Mouse (Mus musculus): Measurements from ENCODE around the gene Gm572.

DNA sequence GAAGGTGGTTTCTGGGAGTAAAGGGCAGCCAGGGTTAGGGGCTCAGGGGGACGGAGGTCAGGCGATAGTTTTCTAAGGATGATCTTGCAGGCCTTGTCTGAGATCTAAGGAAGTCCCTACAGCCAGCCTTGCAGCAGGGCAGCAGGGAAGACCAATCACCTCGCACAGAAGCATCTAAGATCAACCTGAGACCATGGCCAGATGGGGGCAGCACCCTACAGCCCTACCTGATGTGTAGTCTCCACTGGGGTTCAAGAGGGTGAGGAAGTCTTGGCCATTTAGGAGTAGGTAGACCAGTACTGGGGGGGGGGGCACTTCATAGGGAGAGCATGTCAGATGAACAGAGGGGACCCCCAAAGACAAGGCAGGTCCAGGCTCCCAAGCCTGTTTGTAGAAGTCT is 72.3 kb downstream of the Gm572 start:
- TF ChIP-seq GATA1 (IDR thresholded peaks at IDR 0.05; ENCODE audit: borderline replicate concordance, low read length) (no peak), FLI1 (IDR thresholded peaks at IDR 0.05; ENCODE audit: low read length) (no peak)

All from megakaryocyte, embryonic 14.5 days (primary cell).